Mouse (Mus musculus): Measurements from ENCODE around the gene 4933430I17Rik.
"Not testable (repeated sequence)": the region's sequence is repeated elsewhere in the genome, so short reads cannot be mapped to it uniquely, and the experiment has no call there.

The 4933430I17Rik gene

DNA sequence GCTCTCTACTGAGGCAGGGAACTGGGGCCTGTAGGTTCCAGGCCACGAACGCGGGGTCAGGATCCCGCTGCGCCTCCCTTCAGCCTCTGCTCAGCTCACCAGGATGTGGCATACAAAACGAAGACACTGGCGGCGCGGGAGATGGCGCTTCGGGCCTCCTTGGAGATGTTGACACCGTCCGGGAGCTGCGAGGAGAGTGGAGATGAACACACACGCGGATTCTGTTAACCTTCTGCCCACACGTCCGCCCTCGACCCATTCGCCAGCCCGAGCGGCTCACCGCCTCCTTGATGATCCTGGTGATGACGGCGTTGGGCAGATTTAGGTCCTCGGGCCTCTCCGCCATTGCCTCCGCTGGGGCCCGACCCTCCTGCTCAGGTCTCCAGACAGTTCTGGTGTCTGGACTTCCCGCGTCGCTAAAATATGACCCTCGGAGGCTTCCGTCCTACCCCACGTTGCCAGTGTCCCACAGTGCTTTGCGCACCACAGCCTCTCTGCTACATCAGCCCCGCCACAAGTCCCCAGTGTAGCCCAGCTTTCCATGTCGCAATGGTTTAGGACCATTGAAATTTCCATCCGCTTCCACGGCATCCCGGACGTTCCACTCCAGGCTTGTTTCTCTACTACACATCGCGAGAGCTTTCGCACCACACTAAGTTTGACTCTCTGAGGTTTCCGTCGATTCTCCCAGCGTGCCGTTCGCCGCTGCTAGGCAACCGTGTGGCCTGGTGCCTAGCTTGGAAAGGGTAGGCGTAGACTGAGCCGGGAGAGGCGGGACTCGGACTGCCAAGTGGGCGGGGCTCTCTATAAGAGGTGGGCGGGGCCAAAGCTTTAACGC is at the start of gene 4933430I17Rik, which contains the start of gene Pole3:
Gene 4933430I17Rik (plus strand): TSS at position 719 of the 838 bp plus-strand sequence.
Gene Pole3 (minus strand): TSS at position 418 of the 838 bp plus-strand sequence.
- peak; percentile 97 to 98 for DNase-seq

DNA sequence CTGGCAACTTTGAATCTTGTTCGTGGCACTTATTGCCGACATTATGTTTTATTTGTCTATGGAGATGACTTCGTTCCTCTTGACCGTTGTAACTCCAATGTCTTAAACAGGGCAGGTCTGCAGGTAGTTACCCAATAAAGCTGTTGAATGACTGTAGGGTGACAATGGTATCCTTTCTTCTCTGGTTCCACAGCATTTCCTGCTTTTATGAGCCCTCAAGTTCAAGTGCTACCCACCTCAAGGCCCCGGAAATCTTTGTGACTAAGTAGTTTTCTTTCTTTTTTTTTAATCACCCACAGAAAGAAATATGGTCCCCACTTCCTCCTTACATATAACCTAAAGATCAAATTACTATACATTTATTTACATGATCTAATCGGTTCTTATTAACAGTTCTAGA is 49.4 kb upstream of the 4933430I17Rik start:
- DNase-seq = no peak

DNA sequence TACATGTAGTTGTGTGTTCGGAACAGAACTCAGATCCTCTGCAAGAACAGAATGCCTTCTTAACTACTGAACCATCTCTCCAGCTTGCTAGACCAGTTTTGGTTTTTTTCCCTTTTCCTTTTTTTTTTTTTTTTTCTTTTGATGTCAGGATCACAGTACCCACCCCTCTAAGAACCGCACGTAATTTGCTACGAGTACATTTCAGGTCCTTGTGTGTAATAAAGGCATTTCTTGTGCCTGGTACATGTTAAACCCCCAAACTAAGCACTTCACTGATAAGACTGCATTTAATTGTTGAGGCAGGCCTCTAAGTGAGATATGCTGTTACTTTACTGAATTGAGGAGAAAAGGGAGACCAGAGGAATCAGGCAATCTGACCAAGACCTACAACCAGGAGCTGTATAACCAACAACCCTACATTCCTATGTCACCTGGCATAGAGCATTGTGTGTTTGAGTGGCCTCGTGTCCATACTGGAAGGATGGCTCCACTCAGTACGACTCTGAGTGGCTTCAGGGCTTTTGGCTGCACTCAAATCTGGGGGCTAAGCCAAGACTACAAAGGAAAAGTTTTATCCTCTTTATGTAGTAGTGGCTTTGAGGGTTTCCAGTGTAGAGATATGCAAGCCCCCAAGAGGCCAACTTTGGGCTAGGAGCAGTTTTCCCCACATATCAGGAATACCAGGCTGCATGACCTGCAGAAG is 47.5 kb upstream of the 4933430I17Rik start:
- no peak for DNase-seq

GRCm38 (mm10) chr4:62479593-62479936 is 45.6 kb upstream of the 4933430I17Rik start:
- DNase-seq = not testable (repeated sequence)

- DNase-seq = peak; percentile 70 to 85
These were observed 45.0 kb upstream of the 4933430I17Rik start, which contains the start of gene Bspry for GRCm38 (mm10) chr4:62479937-62480708. Gene Bspry (plus strand): TSS chr4:62480053.

- DNase-seq = peak in 1 of 2 experiments; percentile 41
These were observed 44.2 kb upstream of the 4933430I17Rik start for GRCm38 (mm10) chr4:62480709-62481605.

DNA sequence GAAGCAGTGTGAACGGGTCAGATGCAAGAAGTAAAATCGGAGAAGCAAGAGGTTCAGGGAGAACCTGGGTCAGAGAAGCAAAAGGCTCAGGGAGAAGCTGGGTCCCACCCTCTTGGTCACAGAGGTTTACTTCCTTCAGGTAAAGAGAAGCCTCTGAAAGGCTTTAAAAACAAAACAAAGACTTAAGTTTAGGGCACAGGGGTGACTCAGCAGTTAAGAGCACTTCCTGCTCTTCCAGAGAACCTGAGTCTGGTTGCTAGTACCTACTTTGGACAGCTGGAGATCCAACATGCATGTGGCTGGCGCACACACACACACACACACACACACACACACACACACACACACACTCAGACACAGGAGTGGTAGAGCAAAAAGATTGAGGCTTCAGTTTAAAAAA is 40.2 kb upstream of the 4933430I17Rik start:
- no peak for DNase-seq

GRCm38 (mm10) chr4:62485450-62486161 is 39.6 kb upstream of the 4933430I17Rik start:
- DNase-seq = peak in 1 of 2 experiments; percentile 27

DNA sequence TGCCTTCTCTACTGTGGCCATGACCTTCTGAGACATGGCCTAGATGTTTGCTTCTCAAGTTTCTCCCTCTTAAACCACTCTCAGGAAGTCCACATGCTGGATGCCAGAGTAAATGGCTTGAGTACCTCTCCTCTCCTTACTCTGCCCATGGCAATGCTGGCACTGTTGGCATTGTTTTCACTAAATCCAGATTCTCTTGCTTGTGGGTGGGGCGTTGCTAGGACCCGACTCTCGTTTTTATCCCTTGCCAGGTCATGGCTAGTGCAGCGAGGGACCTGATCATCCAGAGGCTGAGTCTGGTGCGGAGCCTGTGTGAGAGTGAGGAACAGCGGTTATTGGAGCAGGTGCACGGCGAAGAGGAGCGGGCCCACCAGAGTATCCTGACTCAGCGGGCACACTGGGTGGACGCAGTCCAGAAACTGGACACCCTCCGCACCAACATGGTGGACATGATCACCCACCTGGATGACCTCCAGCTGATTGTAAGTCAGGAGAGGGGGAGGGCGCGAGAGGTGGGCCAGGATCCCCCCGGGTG is 38.9 kb upstream of the 4933430I17Rik start:
- no peak for DNase-seq

DNA sequence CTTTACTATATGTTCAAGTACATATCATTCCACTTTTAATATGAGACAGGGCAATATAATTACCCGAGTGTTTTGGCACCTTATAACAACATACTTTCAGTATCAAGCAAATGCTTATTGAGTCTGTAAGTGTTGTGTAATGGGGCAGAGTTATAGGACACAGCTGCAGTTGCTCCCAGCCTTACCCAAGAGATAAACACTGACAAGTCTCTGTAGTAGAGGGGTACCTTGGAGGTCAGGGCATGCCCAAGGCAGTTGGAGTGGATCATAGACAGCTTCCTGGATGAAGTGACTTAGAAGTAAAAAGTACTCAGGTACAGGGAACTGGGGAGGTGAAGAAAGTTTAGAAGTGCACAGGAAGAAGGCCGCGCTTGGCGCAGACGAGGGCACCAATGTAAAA is 38.0 kb upstream of the 4933430I17Rik start:
- no peak for DNase-seq

DNA sequence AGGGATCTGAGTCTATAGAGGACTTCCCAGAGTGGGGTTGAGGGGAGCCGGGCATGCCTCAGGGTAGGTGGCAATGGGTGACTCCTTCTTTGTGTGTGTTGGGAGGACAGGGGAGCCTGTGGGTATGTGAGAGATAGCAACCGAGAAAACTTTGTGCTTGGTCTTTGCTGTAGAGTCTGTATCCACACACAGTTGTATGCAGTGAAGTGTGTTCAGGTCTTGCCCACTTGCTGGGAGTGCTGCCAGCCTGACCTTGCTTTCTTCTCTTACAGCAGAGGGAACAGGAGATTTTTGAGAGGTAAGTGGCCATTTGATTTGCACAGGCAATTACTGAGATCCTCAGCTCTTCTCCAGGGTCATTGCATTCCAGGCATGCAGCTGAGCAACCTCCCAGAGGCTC is 37.3 kb upstream of the 4933430I17Rik start:
- DNase-seq = no peak

DNA sequence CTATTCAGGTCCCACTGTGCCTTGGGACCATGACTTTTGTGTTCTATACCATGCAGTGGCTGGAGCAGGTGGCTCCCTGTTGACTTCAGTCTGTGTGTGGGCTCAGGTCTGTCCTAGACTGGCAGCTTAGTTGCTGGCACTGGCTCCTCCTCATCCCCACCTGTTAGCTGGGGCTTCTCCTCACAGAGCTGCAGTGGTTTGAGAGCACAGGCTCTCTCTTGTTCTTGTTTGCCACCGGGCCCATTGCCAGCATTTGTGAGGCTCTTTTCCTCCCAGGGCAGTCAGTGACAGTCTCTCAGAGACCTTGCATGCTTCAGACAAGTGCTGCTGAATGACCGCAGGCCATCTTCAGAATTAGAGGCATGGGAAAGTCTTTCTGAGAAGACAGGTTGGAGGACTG is 32.5 kb upstream of the 4933430I17Rik start:
- no peak for DNase-seq

GRCm38 (mm10) chr4:62494230-62494629 is 30.9 kb upstream of the 4933430I17Rik start:
- no peak for DNase-seq

- no peak for DNase-seq
These were observed 29.2 kb upstream of the 4933430I17Rik start for GRCm38 (mm10) chr4:62495946-62496345.

GRCm38 (mm10) chr4:62496815-62497214 is 28.4 kb upstream of the 4933430I17Rik start:
- peak; percentile 41 to 66 for DNase-seq

- no peak for DNase-seq
These were observed 24.4 kb upstream of the 4933430I17Rik start for GRCm38 (mm10) chr4:62500799-62501198.

GRCm38 (mm10) chr4:62501534-62501933 is 23.6 kb upstream of the 4933430I17Rik start:
- DNase-seq = no peak

DNA sequence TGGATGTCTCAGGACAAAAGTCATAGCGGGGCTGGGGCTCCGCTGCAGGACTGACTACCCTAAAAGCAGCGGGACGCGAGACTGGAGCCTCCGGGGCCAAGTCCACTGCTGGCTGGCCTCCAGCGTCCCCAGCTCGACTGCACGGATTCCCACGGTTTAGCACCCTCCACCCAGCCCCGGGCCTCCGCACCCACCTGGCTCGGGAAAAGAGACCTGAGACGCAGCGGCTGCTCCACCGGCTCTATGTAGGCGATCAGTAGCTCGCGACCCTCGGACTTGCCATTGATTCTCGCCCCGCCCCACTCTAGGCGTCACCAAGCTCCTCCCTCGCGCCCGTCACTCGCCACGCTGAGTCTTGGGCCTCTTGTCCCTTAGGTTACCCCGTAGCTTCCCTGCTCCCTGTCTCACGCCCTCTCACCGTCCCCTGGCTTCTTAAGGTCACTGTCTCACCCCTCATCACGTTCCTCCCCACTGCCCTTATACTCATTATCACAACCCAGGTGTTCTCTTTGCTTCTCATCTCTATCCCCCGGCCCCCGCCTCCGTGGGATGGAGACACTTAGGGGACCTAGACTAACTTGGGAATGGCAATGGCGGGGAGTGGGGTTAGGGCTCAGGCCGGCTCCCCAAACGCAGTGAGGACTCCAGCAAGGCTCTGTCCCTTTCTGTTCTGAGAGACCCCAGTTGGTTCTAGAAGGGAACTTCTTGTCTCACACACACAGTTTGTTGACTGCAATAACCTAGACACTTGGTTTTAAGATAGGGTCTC is 23.0 kb upstream of the 4933430I17Rik start:
- DNase-seq = peak; percentile 95 to 96

DNA sequence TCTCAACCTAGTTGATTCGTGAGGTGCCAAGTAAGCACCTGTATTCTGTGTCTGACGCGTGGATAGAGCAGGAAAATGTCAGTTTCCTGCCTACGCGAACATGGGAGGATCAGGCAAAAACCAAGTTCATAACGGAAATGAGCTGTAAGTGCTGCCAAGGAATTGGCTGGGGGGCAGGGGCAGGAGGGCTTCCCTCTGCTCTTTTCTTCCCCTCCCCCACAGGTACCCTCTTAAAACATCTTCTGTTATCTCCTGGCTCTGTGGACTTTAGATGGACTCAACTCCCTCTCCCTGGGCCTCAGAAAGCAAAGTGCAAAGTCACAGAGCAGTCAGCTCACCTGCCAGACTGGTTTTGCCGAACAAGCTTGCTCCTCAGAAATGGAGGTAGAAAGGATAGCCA is 22.2 kb upstream of the 4933430I17Rik start:
- no peak for DNase-seq

DNA sequence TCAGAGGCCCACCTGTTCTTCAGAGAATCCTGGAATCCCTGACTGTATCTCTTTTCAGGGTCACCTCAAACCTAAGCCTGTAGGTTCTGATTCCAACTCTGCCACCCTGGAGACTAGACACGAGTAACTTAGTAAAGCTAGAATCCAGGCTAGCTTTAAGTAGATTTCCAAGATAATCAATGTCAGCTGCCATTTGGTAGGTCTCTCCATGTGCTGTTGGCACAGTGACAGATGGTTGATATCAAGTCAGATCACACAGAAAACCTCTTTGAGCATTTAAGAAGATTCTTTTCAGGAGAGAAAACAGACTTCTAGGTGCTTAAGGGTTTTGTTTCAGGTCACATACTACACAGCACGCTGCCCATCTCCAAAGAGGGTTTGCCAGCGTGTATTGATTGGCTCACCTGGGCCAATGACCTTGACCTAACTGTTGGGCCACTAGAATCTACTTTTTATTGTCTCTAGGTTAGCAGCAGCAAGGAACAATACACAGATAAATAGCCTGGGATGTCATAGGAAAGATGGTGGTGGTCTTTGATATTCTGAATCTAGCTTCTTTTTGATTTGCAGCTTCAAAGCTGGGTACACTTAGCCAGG is 21.7 kb upstream of the 4933430I17Rik start, which contains the start of gene Hdhd3:
Gene Hdhd3 (minus strand): TSS at position 94 of the 597 bp plus-strand sequence.
- DNase-seq = no peak
